Mouse (Mus musculus): ENCODE measurements at regions not wholly inside any gene's neighbourhood (a gene's known extent, or its start where the extent isn't known, plus 50 kb on each side); places are given as distances from the start of the nearest gene placed in this dataset.

GRCm38 (mm10) chr4:142865593-142865992 is 347.2 kb downstream of the Prdm2 start:
- DNase-seq (ENCODE audit: extremely low spot score in 1 of 2, low spot score in 1 of 2) = no peak

GRCm38 (mm10) chr4:142863939-142864338 is 348.9 kb downstream of the Prdm2 start:
- no peak for DNase-seq (ENCODE audit: extremely low spot score in 1 of 2, low spot score in 1 of 2)

- no peak for DNase-seq (ENCODE audit: extremely low spot score in 1 of 2, low spot score in 1 of 2)
These were observed 352.4 kb downstream of the Prdm2 start for GRCm38 (mm10) chr4:142860441-142860840.

- DNase-seq (ENCODE audit: extremely low spot score in 1 of 2, low spot score in 1 of 2) = peak in 1 of 2 experiments; percentile 12
These were observed 356.2 kb downstream of the Prdm2 start for GRCm38 (mm10) chr4:142856626-142857025.

- no peak for DNase-seq (ENCODE audit: extremely low spot score in 1 of 2, low spot score in 1 of 2)
These were observed 357.2 kb downstream of the Prdm2 start for GRCm38 (mm10) chr4:142855635-142856034.

- peak; percentile 14 for DNase-seq (ENCODE audit: extremely low spot score in 1 of 2, low spot score in 1 of 2)
These were observed 358.9 kb downstream of the Prdm2 start for GRCm38 (mm10) chr4:142853924-142854323.

GRCm38 (mm10) chr4:142845066-142845696 is 367.6 kb downstream of the Prdm2 start:
- no peak for DNase-seq (ENCODE audit: extremely low spot score in 1 of 2, low spot score in 1 of 2)

- no peak for DNase-seq (ENCODE audit: extremely low spot score in 1 of 2, low spot score in 1 of 2)
These were observed 373.3 kb downstream of the Prdm2 start for GRCm38 (mm10) chr4:142839540-142839939.

- no peak for DNase-seq (ENCODE audit: extremely low spot score in 1 of 2, low spot score in 1 of 2)
These were observed 374.3 kb downstream of the Prdm2 start for GRCm38 (mm10) chr4:142838363-142838964.

- DNase-seq (ENCODE audit: extremely low spot score in 1 of 2, low spot score in 1 of 2) = no peak
These were observed 375.2 kb downstream of the Prdm2 start for GRCm38 (mm10) chr4:142837636-142838035.

GRCm38 (mm10) chr4:142829711-142830110 is 383.1 kb downstream of the Prdm2 start:
- DNase-seq (ENCODE audit: extremely low spot score in 1 of 2, low spot score in 1 of 2) = no peak

GRCm38 (mm10) chr4:142828969-142829368 is 383.8 kb downstream of the Prdm2 start:
- DNase-seq (ENCODE audit: extremely low spot score in 1 of 2, low spot score in 1 of 2) = no peak

GRCm38 (mm10) chr4:142826250-142826893 is 386.4 kb downstream of the Prdm2 start:
- no peak for DNase-seq (ENCODE audit: extremely low spot score in 1 of 2, low spot score in 1 of 2)

GRCm38 (mm10) chr4:142825786-142826185 is 387.0 kb downstream of the Prdm2 start:
- DNase-seq (ENCODE audit: extremely low spot score in 1 of 2, low spot score in 1 of 2) = no peak

- no peak for DNase-seq (ENCODE audit: extremely low spot score in 1 of 2, low spot score in 1 of 2)
These were observed 394.4 kb downstream of the Prdm2 start for GRCm38 (mm10) chr4:142818440-142818839.

GRCm38 (mm10) chr4:142816986-142817385 is 395.8 kb downstream of the Prdm2 start:
- no peak for DNase-seq (ENCODE audit: extremely low spot score in 1 of 2, low spot score in 1 of 2)

GRCm38 (mm10) chr4:142803819-142804218 is 409.0 kb downstream of the Prdm2 start:
- no peak for DNase-seq (ENCODE audit: extremely low spot score in 1 of 2, low spot score in 1 of 2)

GRCm38 (mm10) chr4:142799291-142799690 is 413.5 kb downstream of the Prdm2 start:
- DNase-seq (ENCODE audit: extremely low spot score in 1 of 2, low spot score in 1 of 2) = no peak

GRCm38 (mm10) chr4:142798834-142799233 is 414.0 kb downstream of the Prdm2 start:
- DNase-seq (ENCODE audit: extremely low spot score in 1 of 2, low spot score in 1 of 2) = peak; percentile 9 to 13

- DNase-seq (ENCODE audit: extremely low spot score in 1 of 2, low spot score in 1 of 2) = no peak
These were observed 420.2 kb downstream of the Prdm2 start for GRCm38 (mm10) chr4:142792606-142792970.

GRCm38 (mm10) chr4:142791823-142792605 is 420.8 kb downstream of the Prdm2 start:
- DNase-seq (ENCODE audit: extremely low spot score in 1 of 2, low spot score in 1 of 2) = no peak

All from layer of hippocampus, postnatal 25 days (tissue).